Mouse (Mus musculus) erythroblast, embryonic 14.5 days (primary cell): ENCODE measurements around the gene Clk3. TPM values are rescaled to one million over a fixed set of nuclear protein-coding genes. Genes with fewer than 3 reads are reported as not detected.

Experiments used
- H3K27me3 ChIP-seq: 2 replicates; pipeline ENCODE4 v1.6.1; 2012; ENCODE audit warnings: inconsistent platforms; ENCODE audit not compliant: control insufficient read depth
- H3K36me3 ChIP-seq: 2 replicates; pipeline ENCODE4 v1.6.1; 2012; ENCODE audit warnings: mild to moderate bottlenecking, inconsistent platforms; ENCODE audit not compliant: control insufficient read depth
- H3K4me1 ChIP-seq: 2 replicates; pipeline ENCODE4 v1.6.1; 2012; ENCODE audit warnings: inconsistent platforms; ENCODE audit not compliant: control insufficient read depth
- H3K4me3 ChIP-seq: replicated peaks from 2 replicates; pipeline ENCODE3; 2012; ENCODE audit warnings: moderate library complexity, mild to moderate bottlenecking, inconsistent platforms
- H3K9me3 ChIP-seq: 2 replicates; pipeline ENCODE4 v1.6.1; 2012; ENCODE audit warnings: low read length, inconsistent platforms, mixed read lengths; ENCODE audit not compliant: control insufficient read depth
- GATA1 ChIP-seq: IDR thresholded peaks from 2 replicates; pipeline ENCODE4 v1.6.1; 2012; ENCODE audit warnings: low read length, inconsistent platforms, mixed read lengths
- TAL1 ChIP-seq: IDR thresholded peaks from 3 replicates; pipeline ENCODE4 v1.6.1; 2012; ENCODE audit warnings: low read length, inconsistent platforms, mixed read lengths
- polyA plus RNA-seq: library from polyadenylated mRNA; stranded (reverse); fragments of >175 nt; gene quantifications from 2 replicates; pipeline ENCODE4 v1.2.3, GENCODE M21; 2012

The Clk3 gene
- polyA plus RNA-seq, 1 experiment, result 38.9 TPM

- peaks cover 14% of the 10 kb centered on the region for H3K36me3 ChIP-seq
- H3K4me1 ChIP-seq, result peaks cover 71% of the 10 kb centered on the region
- 0 out of 2 replicates have a peak, but pooled peaks cover 2% of the 10 kb centered on the region for H3K9me3 ChIP-seq
- no peak overlapping the region for H3K4me3 ChIP-seq
- no peaks in the 10 kb centered on the region for H3K27me3 ChIP-seq
- TF ChIP-seq GATA1 (no peak), TAL1 (no peak)
These were observed 9.4 kb upstream of the Clk3 start for GRCm38 (mm10) chr9:57775026-57775425.

GRCm38 (mm10) chr9:57774168-57774567 lies 8.5 kb upstream of the Clk3 start:
- H3K9me3 ChIP-seq, result 0 out of 2 replicates have a peak, but pooled peaks cover 2% of the 10 kb centered on the region
- H3K4me1 ChIP-seq, result peaks cover 78% of the 10 kb centered on the region
- no peaks in the 10 kb centered on the region for H3K27me3 ChIP-seq
- no peak for TF ChIP-seq TAL1
- no peak for TF ChIP-seq GATA1
- peak overlapping the region; percentile 1 for H3K4me3 ChIP-seq
- peaks cover 15% of the 10 kb centered on the region for H3K36me3 ChIP-seq

GRCm38 (mm10) chr9:57773754-57774153 lies 8.1 kb upstream of the Clk3 start:
- Histone ChIP-seq H3K9me3 (0 out of 2 replicates have a peak, but pooled peaks cover 2% of the 10 kb centered on the region), H3K27me3 (no peaks in the 10 kb centered on the region), H3K4me3 (peak overlapping the region; percentile 1), H3K36me3 (peaks cover 15% of the 10 kb centered on the region), H3K4me1 (peaks cover 82% of the 10 kb centered on the region)
- TF ChIP-seq GATA1, result no peak
- TF ChIP-seq TAL1, result 0 out of 3 replicates have a peak, but pooled peaks have one; percentile 23

- Histone ChIP-seq H3K27me3 (peaks cover 7% of the 10 kb centered on the region), H3K36me3 (peaks cover 25% of the 10 kb centered on the region), H3K9me3 (0 out of 2 replicates have a peak, but pooled peaks cover 2% of the 10 kb centered on the region), H3K4me1 (peaks cover 94% of the 10 kb centered on the region), H3K4me3 (peak overlapping the region; percentile 57)
- peak; percentile 49 for TF ChIP-seq TAL1
- peak; percentile 40; the same call in 1 of the 2 replicates for TF ChIP-seq GATA1
These were observed 5.2 kb upstream of the Clk3 start for GRCm38 (mm10) chr9:57770836-57771235.

GRCm38 (mm10) chr9:57770214-57770613 lies 4.6 kb upstream of the Clk3 start:
- Histone ChIP-seq H3K4me1 (peaks cover 93% of the 10 kb centered on the region), H3K36me3 (peaks cover 25% of the 10 kb centered on the region), H3K9me3 (0 out of 2 replicates have a peak, but pooled peaks cover 2% of the 10 kb centered on the region), H3K4me3 (peak overlapping the region; percentile 57), H3K27me3 (peaks cover 7% of the 10 kb centered on the region)
- no peak for TF ChIP-seq TAL1
- TF ChIP-seq GATA1, result peak; percentile 10; the same call in 1 of the 2 replicates

GRCm38 (mm10) chr9:57769539-57770069 lies 3.9 kb upstream of the Clk3 start:
- H3K4me1 ChIP-seq, result peaks cover 88% of the 10 kb centered on the region
- peak; percentile 99 for TF ChIP-seq TAL1
- TF ChIP-seq GATA1, result peak; percentile 93
- H3K27me3 ChIP-seq, result peaks cover 7% of the 10 kb centered on the region
- H3K36me3 ChIP-seq, result peaks cover 25% of the 10 kb centered on the region
- 0 out of 2 replicates have a peak, but pooled peaks cover 2% of the 10 kb centered on the region for H3K9me3 ChIP-seq
- H3K4me3 ChIP-seq, result peak overlapping the region; percentile 57

- Histone ChIP-seq H3K36me3 (peaks cover 46% of the 10 kb centered on the region), H3K4me1 (peaks cover 80% of the 10 kb centered on the region), H3K9me3 (0 out of 2 replicates have a peak, but pooled peaks cover under 1% of the 10 kb centered on the region), H3K4me3 (no peak overlapping the region), H3K27me3 (peaks cover 7% of the 10 kb centered on the region)
- TF ChIP-seq TAL1, result no peak
- no peak for TF ChIP-seq GATA1
These were observed 1.6 kb upstream of the Clk3 start for GRCm38 (mm10) chr9:57767231-57767630.

- H3K27me3 ChIP-seq, result peaks cover 7% of the 10 kb centered on the region
- peaks cover 46% of the 10 kb centered on the region for H3K36me3 ChIP-seq
- TF ChIP-seq GATA1 (no peak), TAL1 (no peak)
- H3K4me3 ChIP-seq, result peak overlapping the region; percentile 93
- H3K9me3 ChIP-seq, result no peaks in the 10 kb centered on the region
- peaks cover 80% of the 10 kb centered on the region for H3K4me1 ChIP-seq
These were observed 771 bp upstream of the Clk3 start for GRCm38 (mm10) chr9:57766431-57766830.

GRCm38 (mm10) chr9:57764974-57765363 lies 691 bp downstream of the Clk3 start:
- no peak for TF ChIP-seq TAL1
- no peak for TF ChIP-seq GATA1
- no peaks in the 10 kb centered on the region for H3K9me3 ChIP-seq
- peaks cover 7% of the 10 kb centered on the region for H3K27me3 ChIP-seq
- H3K36me3 ChIP-seq, result peaks cover 57% of the 10 kb centered on the region
- H3K4me3 ChIP-seq, result peak overlapping the region; percentile 93
- peaks cover 80% of the 10 kb centered on the region for H3K4me1 ChIP-seq
